Mouse (Mus musculus): Measurements from ENCODE around the gene Fpr1.

- TF ChIP-seq TAL1 (IDR thresholded peaks at IDR 0.05; ENCODE audit: low read length) (no peak), GATA1 (IDR thresholded peaks at IDR 0.05; ENCODE audit: low read length) (no peak)
These were observed 15.5 kb upstream of the Fpr1 start for GRCm38 (mm10) chr17:17899268-17899667.
